Mouse (Mus musculus) lung, adult 2 months (tissue): ENCODE data around the gene Cabp1.

Source experiments
- CTCF ChIP-seq: fragments of 200-500 bp; IDR thresholded peaks from 2 replicates; pipeline ENCODE4 v1.5.1; 2011; ENCODE audit warnings: mild to moderate bottlenecking, low read length, control low read depth; ENCODE audit not compliant: insufficient read depth
- POLR2A ChIP-seq: fragments of 200-500 bp; IDR thresholded peaks from 2 replicates; pipeline ENCODE4 v1.6.1; 2011; ENCODE audit warnings: low read depth, mild to moderate bottlenecking, control low read depth, low read length, borderline replicate concordance; ENCODE audit errors: extremely low read depth

DNA sequence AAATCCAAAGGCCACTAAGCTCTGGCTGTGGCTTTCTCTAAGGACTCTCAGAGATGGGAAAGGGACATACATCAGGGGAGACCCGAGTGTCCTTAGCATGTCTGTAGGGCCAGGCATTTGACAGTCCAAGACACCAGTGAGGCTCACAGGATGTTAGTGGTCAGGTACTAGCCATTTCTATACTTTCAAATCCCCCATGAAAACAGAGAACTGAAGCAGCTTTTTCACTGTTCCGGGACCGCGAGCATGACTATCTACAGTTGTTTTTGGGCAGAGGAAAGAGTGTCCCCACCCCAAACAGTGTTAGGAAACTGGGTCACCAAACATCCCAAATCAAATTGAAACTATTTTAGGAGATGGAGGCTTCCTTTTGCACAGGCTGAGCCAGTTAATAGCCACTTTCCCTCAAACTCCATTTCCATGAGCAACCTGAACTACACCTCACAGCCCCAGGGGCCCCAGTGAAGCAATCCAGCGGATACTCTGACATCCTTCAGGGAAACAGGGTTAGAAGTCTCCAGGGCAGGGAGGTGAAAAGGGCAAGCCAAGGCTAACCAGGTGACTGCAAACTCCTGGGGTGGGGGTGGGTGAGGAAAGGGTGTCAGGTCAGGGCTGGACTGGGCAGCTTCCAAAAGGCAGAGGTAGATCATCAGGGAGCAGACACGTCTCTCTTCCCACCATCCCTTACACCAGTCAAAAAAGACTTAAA is 60.7 kb downstream of the Cabp1 start:
- no peak for TF ChIP-seq POLR2A
- no peak for TF ChIP-seq CTCF
